Mouse (Mus musculus) lung, adult 2 months (tissue): ENCODE data around the gene Gm20388.

ENCODE experiments used
- CTCF ChIP-seq: fragments of 200-500 bp; IDR thresholded peaks from 2 replicates; pipeline ENCODE4 v1.5.1; 2011; ENCODE audit warnings: mild to moderate bottlenecking, low read length, control low read depth; ENCODE audit not compliant: insufficient read depth
- POLR2A ChIP-seq: fragments of 200-500 bp; IDR thresholded peaks from 2 replicates; pipeline ENCODE4 v1.6.1; 2011; ENCODE audit warnings: low read depth, mild to moderate bottlenecking, control low read depth, low read length, borderline replicate concordance; ENCODE audit errors: extremely low read depth

- TF ChIP-seq CTCF, result no peak
- TF ChIP-seq POLR2A, result no peak
These were observed 3796.5 kb downstream of the Gm20388 start for GRCm38 (mm10) chr8:123707137-123707536.
